ENCODE assay signal across 29 mouse cellular contexts in the genomic region with DNA sequence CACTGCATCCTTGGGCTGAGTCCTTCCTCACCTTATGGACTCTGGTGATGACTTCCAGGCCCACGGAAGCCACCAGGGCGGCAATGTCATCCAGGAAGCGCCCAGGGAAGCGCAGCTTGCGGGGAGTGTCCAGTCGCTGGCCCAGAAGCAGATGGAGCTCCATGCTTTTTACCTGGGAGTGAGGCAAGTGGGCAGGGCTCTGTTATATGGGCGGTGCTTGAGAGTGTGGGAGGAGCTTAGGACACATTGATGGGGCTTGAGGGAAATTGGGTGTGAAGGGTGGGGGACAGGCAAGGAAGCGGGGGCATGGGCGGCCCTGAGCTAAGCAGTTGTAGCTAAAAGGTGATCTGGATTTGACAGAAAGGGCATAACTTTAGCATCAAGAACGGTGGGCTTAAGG. TPM values are rescaled to one million over a fixed set of nuclear protein-coding genes. Genes with fewer than 3 reads are reported as not detected.
DNase-seq lines count a peak whose midpoint lies in the region; ATAC-seq and TF ChIP-seq lines count a peak whose summit lies in the region.
"Had no signal": no experiment of that assay in that cellular context is flagged by ENCODE, and none has a peak within 500 bp of the region (broad histone marks: within the 10 kb centered on the region; RNA-seq: fewer than 3 reads in every experiment).

No protein-coding gene starts in this region.

- H3K9ac ChIP-seq in ES-E14 (ENCODE audit: insufficient read depth, low read depth, low read length, poor library complexity, severe bottlenecking), result no peak overlapping the region; the same call in 1 of the 2 replicates
- H3K9ac ChIP-seq in liver, embryonic 11.5 days (ENCODE audit: low read depth, low read length), result no peak overlapping the region
- H3K9ac ChIP-seq: embryonic facial prominence, embryonic 12.5 days; embryonic facial prominence, embryonic 15.5 days; forebrain, embryonic 15.5 days; hindbrain, embryonic 12.5 days; hindbrain, embryonic 15.5 days; intestine, embryonic 15.5 days had no signal

- H3K9me3 ChIP-seq in ES-E14 (ENCODE audit: control insufficient read depth, insufficient read depth, low read depth, low read length), result no peaks in the 10 kb centered on the region
- H3K9me3 ChIP-seq in liver, embryonic 11.5 days (ENCODE audit: control insufficient read depth, low read length), result no peaks in the 10 kb centered on the region
- H3K9me3 ChIP-seq: embryonic facial prominence, embryonic 12.5 days; embryonic facial prominence, embryonic 15.5 days; forebrain, embryonic 15.5 days; heart, embryonic 10.5 days; hindbrain, embryonic 12.5 days; hindbrain, embryonic 15.5 days; intestine, embryonic 15.5 days had no signal

- peak; percentile 11 for DNase-seq in retina, postnatal 1 day
- no peak for DNase-seq in retina, embryonic 14.5 days (ENCODE audit: low spot score)
- DNase-seq in ES-E14 (ENCODE audit: low read depth, low spot score) (peak; percentile 45), ZHBTc4 (ENCODE audit: low read depth, low spot score) (peak; percentile 60)
- DNase-seq in liver, embryonic 11.5 days (ENCODE audit: low spot score), result no peak
- DNase-seq: adrenal gland, postnatal 10 days; adrenal gland, postnatal 36 days; cerebellum, adult 11 months; cerebellum, adult 2 months; cerebellum, adult 9-11 months; cerebellum, postnatal 25 days; gastrocnemius, postnatal 25 days; heart, adult 2 months; kidney, adult 11 months had no signal

- peaks cover 38% of the 10 kb centered on the region for H3K36me3 ChIP-seq in ES-E14 (ENCODE audit: control insufficient read depth, insufficient read depth, low read length, poor library complexity, severe bottlenecking)
- H3K36me3 ChIP-seq in liver, embryonic 11.5 days (ENCODE audit: control insufficient read depth, insufficient read depth, low read length), result no peaks in the 10 kb centered on the region; the same call in 1 of the 2 replicates
- H3K36me3 ChIP-seq: forebrain, embryonic 15.5 days; hindbrain, embryonic 15.5 days had no signal

- peaks cover 2 to 14% of the 10 kb centered on the region in 2 experiments; a peak in 2 of 4 replicates for H3K4me1 ChIP-seq in ES-E14 (ENCODE audit: control insufficient read depth in 2 of 2, insufficient read depth in 2 of 2, low read length in 2 of 2, poor library complexity in 1 of 2)
- H3K4me1 ChIP-seq in liver, embryonic 11.5 days (replicated peaks; ENCODE audit: control insufficient read depth, insufficient read depth, low read length), result no peaks in the 10 kb centered on the region
- H3K4me1 ChIP-seq: embryonic facial prominence, embryonic 12.5 days; embryonic facial prominence, embryonic 15.5 days; hindbrain, embryonic 15.5 days; intestine, embryonic 15.5 days had no signal

- H3K27me3 ChIP-seq in liver, embryonic 11.5 days (replicated peaks; ENCODE audit: control insufficient read depth, insufficient read depth, low read length), result no peaks in the 10 kb centered on the region
- H3K27me3 ChIP-seq: embryonic facial prominence, embryonic 12.5 days; embryonic facial prominence, embryonic 15.5 days; forebrain, embryonic 15.5 days; hindbrain, embryonic 12.5 days; hindbrain, embryonic 15.5 days; intestine, embryonic 15.5 days had no signal

- H3K27ac ChIP-seq in ES-E14 (ENCODE audit: insufficient read depth, low read depth, low read length, poor library complexity, severe bottlenecking), result peak overlapping the region; percentile 58
- H3K27ac ChIP-seq in liver, embryonic 11.5 days (ENCODE audit: low read depth, low read length), result no peak overlapping the region
- H3K27ac ChIP-seq: embryonic facial prominence, embryonic 12.5 days; embryonic facial prominence, embryonic 15.5 days; forebrain, embryonic 15.5 days; heart, adult 2 months; heart, embryonic 10.5 days; hindbrain, embryonic 12.5 days; hindbrain, embryonic 15.5 days; intestine, embryonic 15.5 days had no signal

- 72% methylated on average over 10 of the region's 10 CpGs for WGBS in liver, embryonic 11.5 days

- no peak for ATAC-seq in liver, embryonic 11.5 days (replicated peaks; ENCODE audit: low FRiP score)
- no peak for ATAC-seq in cerebellum, adult (ENCODE audit: insufficient number of reproducible peaks, low FRiP score, low TSS enrichment)
- ATAC-seq: activated CD4-positive, CD25-positive, alpha-beta regulatory T cell, adult 4 months; CD4-positive, CD25-positive, alpha-beta regulatory T cell, adult 4 months; forebrain, embryonic 15.5 days; intestine, embryonic 15.5 days had no signal

- 0 out of 4 replicates have a peak overlapping the region, but pooled peaks of 1 of the 2 experiments have one; percentile 17 for H3K4me3 ChIP-seq in ES-E14 (ENCODE audit: insufficient read depth in 1 of 2, low read depth in 1 of 2, low read length in 2 of 2, poor library complexity in 1 of 2, severe bottlenecking in 1 of 2)
- H3K4me3 ChIP-seq in liver, embryonic 11.5 days (ENCODE audit: low read depth, low read length), result no peak overlapping the region
- H3K4me3 ChIP-seq: embryonic facial prominence, embryonic 12.5 days; embryonic facial prominence, embryonic 15.5 days; forebrain, embryonic 15.5 days; heart, adult 2 months; heart, embryonic 10.5 days; hindbrain, embryonic 12.5 days; hindbrain, embryonic 15.5 days; intestine, embryonic 15.5 days had no signal

- no peak overlapping the region for H3K4me2 ChIP-seq in liver, embryonic 11.5 days
- H3K4me2 ChIP-seq: embryonic facial prominence, embryonic 12.5 days; embryonic facial prominence, embryonic 15.5 days; forebrain, embryonic 15.5 days; hindbrain, embryonic 12.5 days; hindbrain, embryonic 15.5 days; intestine, embryonic 15.5 days had no signal

- in situ Hi-C loops in ES-E14 (cut with MboI; ENCODE audit: low sequenced_read_pairs in 2 of 2, unreplicated experiment in 2 of 2), result no loop called here

TF ChIP-seq in ES-E14, 5 proteins besides CTCF, POLR2A, EP300 and RAD21:
- TF ChIP-seq ZNF384 (IDR thresholded peaks at IDR 0.05; ENCODE audit: low read depth, low read length) (no peak), HCFC1 (IDR thresholded peaks at IDR 0.05; ENCODE audit: borderline replicate concordance, insufficient read depth, low read length) (no peak), CHD2 (IDR thresholded peaks at IDR 0.05; ENCODE audit: low read depth, low read length) (no peak), ZC3H11A (IDR thresholded peaks at IDR 0.05; ENCODE audit: borderline replicate concordance, low read depth, low read length) (no peak), MAFK (IDR thresholded peaks at IDR 0.05; ENCODE audit: insufficient read depth, low read depth, low read length) (no peak)

RNA-seq across cellular contexts. Expression of a gene that starts 10.9 kb away (rescaled TPM):
- total RNA-seq in ES-E14 (2012; rRNA removed), result 0.48 TPM in 1 of 2 replicates, not detected in the other
- 16.1 and 17.4 TPM in 2 replicates for polyA plus RNA-seq in liver, embryonic 11.5 days (2014; fragmentation: Nextera tagmentation; extraction: Ambion mirVana)
- total RNA-seq: common myeloid progenitor, adult 5-6 weeks; gastrocnemius, adult 8-10 months; heart, adult 2 months; heart, postnatal 25 days; hematopoietic stem cell, adult 5-6 weeks; MEL had no signal
- polyA plus RNA-seq: activated CD4-positive, CD25-positive, alpha-beta regulatory T cell, adult 4 months; CD4-positive, CD25-positive, alpha-beta regulatory T cell, adult 4 months; cerebellum, adult 2 months had no signal

RNA-seq across cellular contexts. Expression of a gene that starts 25.8 kb away (rescaled TPM):
- total RNA-seq in ES-E14 (2012; rRNA removed), result 32.6 and 51.6 TPM in 2 replicates
- polyA plus RNA-seq in liver, embryonic 11.5 days (2014; fragmentation: Nextera tagmentation; extraction: Ambion mirVana), result 4.7 and 6.7 TPM in 2 replicates
- polyA plus RNA-seq: activated CD4-positive, CD25-positive, alpha-beta regulatory T cell, adult 4 months; CD4-positive, CD25-positive, alpha-beta regulatory T cell, adult 4 months had no signal

RNA-seq across cellular contexts. Expression of a gene that starts 28.1 kb away (rescaled TPM):
- 45.4 and 144 TPM in 2 replicates for total RNA-seq in ES-E14 (2012; rRNA removed)
- polyA plus RNA-seq in liver, embryonic 11.5 days (2014; fragmentation: Nextera tagmentation; extraction: Ambion mirVana), result 14.9 and 21.6 TPM in 2 replicates

Comparison
In these comparisons a context has a peak if more than half of its experiments do, and no peak if none do; other contexts are left out.
1. DNase-seq: peak in retina, postnatal 1 day (single experiment), ES-E14 (single experiment) and ZHBTc4 (single experiment); none in retina, embryonic 14.5 days (single experiment) and liver, embryonic 11.5 days (single experiment).